Mouse (Mus musculus): ENCODE results near the gene Dad1.

GRCm38 (mm10) chr14:54240542-54240941, 13.4 kb downstream of the Dad1 start:
- TF ChIP-seq CTCF (IDR thresholded peaks at IDR 0.05; ENCODE audit: extremely low read depth, insufficient read depth, insufficient read length, insufficient replicate concordance) (no peak), POLR2A (IDR thresholded peaks at IDR 0.05; ENCODE audit: low read depth, low read length) (no peak)
